Mouse (Mus musculus) embryonic facial prominence, embryonic 10.5 days (tissue): ENCODE data around the gene Hacl1. TPM values are rescaled to one million over a fixed set of nuclear protein-coding genes. Genes with fewer than 3 reads are reported as not detected.
A peak's percentile ranks its signal among the peaks of the same experiment; 100 is the strongest.

ENCODE experiments used
- DNase-seq: peaks from one replicate; pipeline ENCODE4 v3.0.0-alpha.2; 2017; ENCODE audit warnings: low spot score
- H3K27ac ChIP-seq: fragments of 300-500 bp; sonication (generic); replicated peaks from 2 replicates; pipeline ENCODE4 v1.5.1; 2016; ENCODE audit warnings: mild to moderate bottlenecking
- H3K27me3 ChIP-seq: fragments of 300-500 bp; sonication (generic); replicated peaks from 2 replicates; pipeline ENCODE4 v1.6.1; 2016; ENCODE audit warnings: low read depth, mild to moderate bottlenecking; ENCODE audit not compliant: poor library complexity, severe bottlenecking
- H3K36me3 ChIP-seq: fragments of 300-500 bp; sonication (generic); replicated peaks from 2 replicates; pipeline ENCODE4 v1.6.1; 2016; ENCODE audit warnings: mild to moderate bottlenecking, moderate library complexity
- H3K4me1 ChIP-seq: fragments of 300-500 bp; sonication (generic); 2 replicates; pipeline ENCODE4 v1.6.1; 2016
- H3K4me3 ChIP-seq: fragments of 300-500 bp; sonication (generic); 2 replicates; pipeline ENCODE4 v1.5.1; 2016; ENCODE audit warnings: mild to moderate bottlenecking, moderate library complexity
- H3K9me3 ChIP-seq: fragments of 300-500 bp; sonication (generic); 2 replicates; pipeline ENCODE4 v1.6.1; 2016; ENCODE audit warnings: mild to moderate bottlenecking
- WGBS: fragments of 180-500 bp; shearing (Covaris S2); methylation state at CpG from one replicate; pipeline ENCODE4 v1.1.7; 2016; 5-methylcytosine and 5-hydroxymethylcytosine counted together
- polyA plus RNA-seq: library from polyadenylated mRNA; unstranded; fragments of >200 nt; fragmentation: Nextera tagmentation; extraction: Ambion mirVana; gene quantifications from 2 replicates; pipeline ENCODE4 v1.2.1, GENCODE M21; 2016

The Hacl1 gene
- polyA plus RNA-seq: 7.8 and 8.2 TPM in 2 replicates

GRCm38 (mm10) chr14:31640890-31641505 lies at the start of gene Hacl1, which contains the start of gene Btd:
Gene Hacl1, minus strand, starts transcription at chr14:31641286.
Gene Btd, plus strand, starts transcription at chr14:31641028.
- peak within 1 kb of the TSS; percentile 90 for H3K27ac ChIP-seq
- peak; percentile 92 for DNase-seq
- no peaks in the 10 kb centered on the region for H3K27me3 ChIP-seq
- H3K4me3 ChIP-seq: peak within 1 kb of the TSS; percentile 77
- under 1% methylated on average over 30 of the region's 30 CpGs for WGBS
- H3K9me3 ChIP-seq: no peaks in the 10 kb centered on the region
- no peaks in the 10 kb centered on the region for H3K36me3 ChIP-seq
- peaks cover 17% of the 10 kb centered on the region for H3K4me1 ChIP-seq

GRCm38 (mm10) chr14:31686231-31686630 lies 45.1 kb upstream of the Hacl1 start:
- Histone ChIP-seq H3K27ac (no peak overlapping the region), H3K27me3 (no peaks in the 10 kb centered on the region), H3K4me3 (no peak overlapping the region), H3K9me3 (no peaks in the 10 kb centered on the region), H3K36me3 (no peaks in the 10 kb centered on the region), H3K4me1 (peaks cover 13% of the 10 kb centered on the region; the same call in 1 of the 2 replicates)
- DNase-seq: no peak
- whole genome bisulfite sequencing: 91% methylated on average over 1 of the region's 1 CpGs

- Histone ChIP-seq H3K4me1 (peaks cover 13% of the 10 kb centered on the region; the same call in 1 of the 2 replicates), H3K27me3 (no peaks in the 10 kb centered on the region), H3K36me3 (no peaks in the 10 kb centered on the region), H3K4me3 (no peak overlapping the region), H3K9me3 (no peaks in the 10 kb centered on the region), H3K27ac (no peak overlapping the region; the same call in 1 of the 2 replicates)
- no peak for DNase-seq
- 90% methylated on average over 10 of the region's 10 CpGs for WGBS
Observed at GRCm38 (mm10) chr14:31685680-31686079, 44.6 kb upstream of the Hacl1 start.

GRCm38 (mm10) chr14:31684343-31685040 lies 43.4 kb upstream of the Hacl1 start:
- WGBS: 69% methylated on average over 7 of the region's 7 CpGs
- H3K27ac ChIP-seq: 0 out of 2 replicates have a peak overlapping the region, but pooled peaks have one; percentile 1
- no peak for DNase-seq

GRCm38 (mm10) chr14:31683610-31684009 lies 42.5 kb upstream of the Hacl1 start:
- no peaks in the 10 kb centered on the region for H3K9me3 ChIP-seq
- no peaks in the 10 kb centered on the region for H3K27me3 ChIP-seq
- no peak overlapping the region for H3K27ac ChIP-seq
- DNase-seq: no peak
- H3K36me3 ChIP-seq: no peaks in the 10 kb centered on the region
- peaks cover 13% of the 10 kb centered on the region; the same call in 1 of the 2 replicates for H3K4me1 ChIP-seq
- no peak overlapping the region for H3K4me3 ChIP-seq
- WGBS: 89% methylated on average over 2 of the region's 2 CpGs

More at GRCm38 (mm10) chr14:31684343-31685040, 43.4 kb upstream of the Hacl1 start:
- H3K4me3 ChIP-seq: no peak overlapping the region
- no peaks in the 10 kb centered on the region for H3K27me3 ChIP-seq
- no peaks in the 10 kb centered on the region for H3K9me3 ChIP-seq
- H3K4me1 ChIP-seq: peaks cover 13% of the 10 kb centered on the region; the same call in 1 of the 2 replicates
- H3K36me3 ChIP-seq: no peaks in the 10 kb centered on the region

GRCm38 (mm10) chr14:31681931-31682555 lies 41.0 kb upstream of the Hacl1 start:
- no peak for DNase-seq
- 48% methylated on average over 5 of the region's 5 CpGs for WGBS
- H3K4me1 ChIP-seq: peaks cover 13% of the 10 kb centered on the region; the same call in 1 of the 2 replicates
- no peaks in the 10 kb centered on the region for H3K36me3 ChIP-seq
- no peak overlapping the region for H3K4me3 ChIP-seq
- H3K9me3 ChIP-seq: no peaks in the 10 kb centered on the region
- H3K27ac ChIP-seq: no peak overlapping the region
- no peaks in the 10 kb centered on the region for H3K27me3 ChIP-seq

- WGBS: 84% methylated on average over 9 of the region's 9 CpGs
Observed at GRCm38 (mm10) chr14:31681291-31681690, 40.2 kb upstream of the Hacl1 start.

GRCm38 (mm10) chr14:31680656-31681055 lies 39.6 kb upstream of the Hacl1 start:
- Histone ChIP-seq H3K27me3 (no peaks in the 10 kb centered on the region), H3K27ac (no peak overlapping the region), H3K4me1 (peaks cover 12% of the 10 kb centered on the region; the same call in 1 of the 2 replicates), H3K36me3 (no peaks in the 10 kb centered on the region), H3K9me3 (no peaks in the 10 kb centered on the region), H3K4me3 (no peak overlapping the region)
- 89% methylated on average over 3 of the region's 3 CpGs for WGBS
- DNase-seq: no peak

More at GRCm38 (mm10) chr14:31681291-31681690, 40.2 kb upstream of the Hacl1 start:
- H3K27me3 ChIP-seq: no peaks in the 10 kb centered on the region
- H3K27ac ChIP-seq: no peak overlapping the region
- no peaks in the 10 kb centered on the region for H3K36me3 ChIP-seq
- H3K9me3 ChIP-seq: no peaks in the 10 kb centered on the region
- DNase-seq: no peak
- H3K4me1 ChIP-seq: peaks cover 13% of the 10 kb centered on the region; the same call in 1 of the 2 replicates
- no peak overlapping the region for H3K4me3 ChIP-seq

- peak; percentile 7 for DNase-seq
- peaks cover 22% of the 10 kb centered on the region for H3K4me1 ChIP-seq
- peaks cover 11% of the 10 kb centered on the region for H3K36me3 ChIP-seq
- H3K27me3 ChIP-seq: no peaks in the 10 kb centered on the region
- no peak overlapping the region for H3K4me3 ChIP-seq
- 57% methylated on average over 10 of the region's 10 CpGs for WGBS
- H3K27ac ChIP-seq: peak overlapping the region; percentile 65
- no peaks in the 10 kb centered on the region for H3K9me3 ChIP-seq
Observed at GRCm38 (mm10) chr14:31671635-31672320, 30.7 kb upstream of the Hacl1 start.

GRCm38 (mm10) chr14:31669642-31670490 lies 28.8 kb upstream of the Hacl1 start:
- Histone ChIP-seq H3K36me3 (peaks cover 14% of the 10 kb centered on the region), H3K4me3 (no peak overlapping the region), H3K4me1 (peaks cover 26% of the 10 kb centered on the region), H3K27me3 (no peaks in the 10 kb centered on the region), H3K9me3 (no peaks in the 10 kb centered on the region), H3K27ac (peak overlapping the region; percentile 69)
- WGBS: 82% methylated on average over 15 of the region's 15 CpGs
- peak; percentile 10 for DNase-seq

- WGBS: 81% methylated on average over 13 of the region's 13 CpGs
- Histone ChIP-seq H3K27ac (peak overlapping the region; percentile 58), H3K27me3 (no peaks in the 10 kb centered on the region), H3K4me1 (peaks cover 28% of the 10 kb centered on the region), H3K4me3 (no peak overlapping the region), H3K36me3 (peaks cover 14% of the 10 kb centered on the region), H3K9me3 (no peaks in the 10 kb centered on the region)
- DNase-seq: no peak
Observed at GRCm38 (mm10) chr14:31669161-31669611, 28.1 kb upstream of the Hacl1 start.
